ENCODE assay signal across 14 mouse cellular contexts in genomic region chr4:119973729-119974605, GRCm38 (mm10).
"Had no signal": no experiment of that assay in that cellular context is flagged by ENCODE, and none has a peak within 500 bp of the region (broad histone marks: within the 10 kb centered on the region; RNA-seq: fewer than 3 reads in every experiment).

No protein-coding gene starts in this region.

- H3K27ac ChIP-seq: kidney, embryonic 15.5 days; limb, embryonic 13.5 days; liver, embryonic 14.5 days; midbrain, embryonic 12.5 days had no signal

- H3K4me2 ChIP-seq: kidney, embryonic 15.5 days; limb, embryonic 13.5 days; midbrain, embryonic 12.5 days; neural tube, embryonic 13.5 days had no signal

- DNase-seq: kidney, postnatal 14 days; left cerebral cortex, postnatal 4 days; lung, postnatal 10 days; retina, postnatal 1 day; right cerebral cortex, postnatal 4 days; spleen, adult 18-20 months; thymus, adult 18-20 months; thymus, postnatal 25 days had no signal

- H3K9me3 ChIP-seq: kidney, embryonic 15.5 days; limb, embryonic 13.5 days; midbrain, embryonic 12.5 days; neural tube, embryonic 13.5 days had no signal

- H3K9ac ChIP-seq: kidney, embryonic 15.5 days; limb, embryonic 13.5 days; liver, embryonic 14.5 days; midbrain, embryonic 12.5 days; neural tube, embryonic 13.5 days had no signal

- H3K4me1 ChIP-seq: kidney, embryonic 15.5 days had no signal

- H3K4me3 ChIP-seq: kidney, embryonic 15.5 days; limb, embryonic 13.5 days; midbrain, embryonic 12.5 days; neural tube, embryonic 13.5 days had no signal

- H3K27me3 ChIP-seq: kidney, embryonic 15.5 days; midbrain, embryonic 12.5 days; neural tube, embryonic 13.5 days had no signal

- ATAC-seq: midbrain, embryonic 16.5 days had no signal

- H3K36me3 ChIP-seq: kidney, embryonic 15.5 days; limb, embryonic 13.5 days; midbrain, embryonic 12.5 days; neural tube, embryonic 13.5 days had no signal
